Mouse (Mus musculus): ENCODE measurements around the gene Gm44805. TPM values are rescaled to one million over a fixed set of nuclear protein-coding genes. Genes with fewer than 3 reads are reported as not detected.

Gm44805 gene
- total and polyA plus RNA-seq, 2 experiments from 2014 or later = not detected

- 91% methylated on average over 4 of the region's 4 CpGs for WGBS
- peaks cover under 1% of the 10 kb centered on the region; the same call in 1 of the 2 replicates for H3K4me1 ChIP-seq (ENCODE audit: control insufficient read depth, insufficient read depth)
- H3K4me3 ChIP-seq (ENCODE audit: low read depth, low read length) = no peak overlapping the region
- TF ChIP-seq CTCF (IDR thresholded peaks at IDR 0.05; ENCODE audit: low read depth) (no peak), EP300 (IDR thresholded peaks at IDR 0.05; ENCODE audit: low read depth) (no peak)
- H3K9ac ChIP-seq (replicated peaks; ENCODE audit: low read depth, low read length) = no peak overlapping the region
- ATAC-seq (ENCODE audit: insufficient read depth, low read depth) = no peak
- no peak for DNase-seq (ENCODE audit: low spot score)
- peaks cover 94% of the 10 kb centered on the region for H3K36me3 ChIP-seq (replicated peaks; ENCODE audit: control insufficient read depth, insufficient read depth, low read length)
- no peak overlapping the region for H3K4me2 ChIP-seq (ENCODE audit: low read depth, low read length)
- H3K27ac ChIP-seq (ENCODE audit: low read depth) = no peak overlapping the region
- H3K9me3 ChIP-seq (replicated peaks; ENCODE audit: control insufficient read depth, low read length) = no peaks in the 10 kb centered on the region
- no peaks in the 10 kb centered on the region for H3K27me3 ChIP-seq (ENCODE audit: control insufficient read depth, insufficient read depth, low read length)
Measured at GRCm38 (mm10) chr7:19641223-19641622, 40.0 kb downstream of the Gm44805 start.

DNA sequence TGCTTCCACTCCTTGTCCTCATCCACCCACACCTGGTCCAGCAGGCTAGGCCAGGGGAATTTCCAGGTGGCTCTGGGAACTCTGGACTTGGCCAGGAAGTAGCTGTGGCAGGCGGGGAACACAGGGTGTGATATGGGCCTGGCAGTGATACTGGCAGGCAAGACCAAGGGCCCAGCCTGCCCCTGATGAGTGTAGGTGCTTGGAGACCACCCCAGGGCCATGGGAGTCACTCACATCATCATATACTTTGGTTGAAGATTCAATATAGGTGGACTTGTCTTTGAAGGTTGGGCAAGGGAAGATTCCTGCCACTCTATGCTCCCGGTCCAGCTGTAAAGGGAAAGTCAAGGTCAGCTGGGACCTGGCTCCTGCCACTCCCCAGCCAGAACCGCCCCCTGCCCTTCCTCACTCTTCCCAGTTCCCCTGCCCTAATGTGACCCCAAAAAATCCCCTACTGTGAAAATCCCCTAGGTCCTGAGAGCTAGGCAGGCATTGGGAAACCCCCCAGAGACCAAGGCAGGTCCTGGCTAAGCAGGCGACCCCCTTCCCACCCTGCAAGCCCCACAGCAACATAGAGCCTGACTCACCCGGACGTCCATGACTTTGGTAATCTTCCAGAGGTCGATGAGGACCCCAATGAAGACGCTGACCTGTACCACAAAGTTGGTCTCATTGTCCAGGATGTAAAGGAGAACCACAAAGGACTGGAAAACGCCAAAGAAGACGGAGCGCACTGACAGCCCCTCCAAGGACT, 46.0 kb downstream of the Gm44805 start:
- TF ChIP-seq EP300 (IDR thresholded peaks at IDR 0.05; ENCODE audit: low read depth) = no peak
- TF ChIP-seq CTCF (IDR thresholded peaks at IDR 0.05; ENCODE audit: low read depth) = no peak
- H3K36me3 ChIP-seq (replicated peaks; ENCODE audit: control insufficient read depth, insufficient read depth, low read length) = peaks cover 76% of the 10 kb centered on the region
- H3K4me2 ChIP-seq (ENCODE audit: low read depth, low read length) = no peak overlapping the region
- no peak for ATAC-seq (ENCODE audit: insufficient read depth, low read depth)
- H3K27ac ChIP-seq (ENCODE audit: low read depth) = no peak overlapping the region
- DNase-seq (ENCODE audit: low spot score) = no peak
- H3K9me3 ChIP-seq (replicated peaks; ENCODE audit: control insufficient read depth, low read length) = no peaks in the 10 kb centered on the region
- H3K4me3 ChIP-seq (ENCODE audit: low read depth, low read length) = no peak overlapping the region
- WGBS = 77% methylated on average over 11 of the region's 11 CpGs
- no peaks in the 10 kb centered on the region for H3K27me3 ChIP-seq (ENCODE audit: control insufficient read depth, insufficient read depth, low read length)
- H3K4me1 ChIP-seq (ENCODE audit: control insufficient read depth, insufficient read depth) = peaks cover 10% of the 10 kb centered on the region; the same call in 1 of the 2 replicates
- H3K9ac ChIP-seq (replicated peaks; ENCODE audit: low read depth, low read length) = no peak overlapping the region

DNA sequence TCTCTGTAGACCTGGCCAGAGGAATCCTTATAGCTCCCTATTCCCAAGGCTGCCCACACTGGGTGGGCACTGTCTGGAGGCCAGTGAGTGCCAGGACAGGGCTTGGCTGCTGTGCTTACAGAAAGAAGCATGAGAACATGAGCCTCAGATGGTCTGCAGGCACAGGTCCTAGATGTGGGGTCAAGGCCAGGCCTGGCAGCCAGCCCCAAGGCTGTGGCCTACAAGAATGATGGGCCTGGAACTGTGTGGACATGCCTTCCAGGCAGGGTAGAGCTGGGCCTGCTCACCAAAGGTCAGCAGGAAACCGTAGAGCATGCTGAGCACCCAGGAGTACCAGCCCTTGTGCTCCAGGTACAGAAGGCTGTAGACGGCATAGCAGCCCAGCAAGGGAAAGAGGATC, 46.6 kb downstream of the Gm44805 start:
- no peak overlapping the region for H3K27ac ChIP-seq (ENCODE audit: low read depth)
- TF ChIP-seq EP300 (IDR thresholded peaks at IDR 0.05; ENCODE audit: low read depth) = no peak
- TF ChIP-seq CTCF (IDR thresholded peaks at IDR 0.05; ENCODE audit: low read depth) = no peak
- H3K36me3 ChIP-seq (replicated peaks; ENCODE audit: control insufficient read depth, insufficient read depth, low read length) = peaks cover 69% of the 10 kb centered on the region
- H3K4me3 ChIP-seq (ENCODE audit: low read depth, low read length) = no peak overlapping the region
- no peak for DNase-seq (ENCODE audit: low spot score)
- H3K27me3 ChIP-seq (ENCODE audit: control insufficient read depth, insufficient read depth, low read length) = no peaks in the 10 kb centered on the region
- H3K4me1 ChIP-seq (ENCODE audit: control insufficient read depth, insufficient read depth) = peaks cover 12% of the 10 kb centered on the region; the same call in 1 of the 2 replicates
- 87% methylated on average over 2 of the region's 2 CpGs for WGBS
- no peak for ATAC-seq (ENCODE audit: insufficient read depth, low read depth)
- H3K9ac ChIP-seq (replicated peaks; ENCODE audit: low read depth, low read length) = no peak overlapping the region
- no peak overlapping the region for H3K4me2 ChIP-seq (ENCODE audit: low read depth, low read length)
- H3K9me3 ChIP-seq (replicated peaks; ENCODE audit: control insufficient read depth, low read length) = no peaks in the 10 kb centered on the region

- no peaks in the 10 kb centered on the region for H3K27me3 ChIP-seq (ENCODE audit: control insufficient read depth, insufficient read depth, low read length)
- no peak overlapping the region for H3K4me2 ChIP-seq (ENCODE audit: low read depth, low read length)
- H3K4me1 ChIP-seq (ENCODE audit: control insufficient read depth, insufficient read depth) = peaks cover 14% of the 10 kb centered on the region; the same call in 1 of the 2 replicates
- no peak for ATAC-seq (ENCODE audit: insufficient read depth, low read depth)
- H3K27ac ChIP-seq (ENCODE audit: low read depth) = no peak overlapping the region
- H3K9ac ChIP-seq (replicated peaks; ENCODE audit: low read depth, low read length) = no peak overlapping the region
- WGBS = 87% methylated on average over 15 of the region's 15 CpGs
- TF ChIP-seq EP300 (IDR thresholded peaks at IDR 0.05; ENCODE audit: low read depth) (no peak), CTCF (IDR thresholded peaks at IDR 0.05; ENCODE audit: low read depth) (no peak)
- no peaks in the 10 kb centered on the region for H3K9me3 ChIP-seq (replicated peaks; ENCODE audit: control insufficient read depth, low read length)
- H3K36me3 ChIP-seq (replicated peaks; ENCODE audit: control insufficient read depth, insufficient read depth, low read length) = peaks cover 63% of the 10 kb centered on the region
- DNase-seq (ENCODE audit: low spot score) = no peak
- no peak overlapping the region for H3K4me3 ChIP-seq (ENCODE audit: low read depth, low read length)
Measured at GRCm38 (mm10) chr7:19633855-19634254, 47.4 kb downstream of the Gm44805 start.

DNA sequence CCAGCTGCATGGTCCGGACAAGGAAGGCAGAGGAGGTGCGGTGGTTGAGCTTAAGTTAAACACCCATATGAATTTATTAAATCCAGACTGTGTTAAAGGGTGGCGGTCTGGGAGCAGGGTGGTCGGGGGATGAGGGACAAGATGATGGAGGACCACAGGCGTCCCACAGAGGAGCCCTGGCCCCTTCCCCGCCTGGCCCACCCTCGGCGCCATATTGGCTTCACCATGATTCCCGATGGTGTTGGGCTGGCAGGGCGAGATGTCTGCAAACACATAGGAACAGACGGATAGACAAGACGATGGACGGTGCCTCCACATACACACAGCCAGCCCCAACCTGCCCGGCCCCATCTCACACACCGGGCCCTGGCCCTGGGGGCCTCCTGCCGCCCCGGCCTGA, 48.0 kb downstream of the Gm44805 start:
- Histone ChIP-seq H3K27ac (ENCODE audit: low read depth) (no peak overlapping the region), H3K4me2 (ENCODE audit: low read depth, low read length) (no peak overlapping the region), H3K36me3 (replicated peaks; ENCODE audit: control insufficient read depth, insufficient read depth, low read length) (peaks cover 56% of the 10 kb centered on the region), H3K9me3 (replicated peaks; ENCODE audit: control insufficient read depth, low read length) (no peaks in the 10 kb centered on the region), H3K9ac (replicated peaks; ENCODE audit: low read depth, low read length) (no peak overlapping the region), H3K27me3 (ENCODE audit: control insufficient read depth, insufficient read depth, low read length) (no peaks in the 10 kb centered on the region), H3K4me3 (ENCODE audit: low read depth, low read length) (no peak overlapping the region), H3K4me1 (ENCODE audit: control insufficient read depth, insufficient read depth) (peaks cover 14% of the 10 kb centered on the region; the same call in 1 of the 2 replicates)
- no peak for ATAC-seq (ENCODE audit: insufficient read depth, low read depth)
- 82% methylated on average over 17 of the region's 17 CpGs for WGBS
- no peak for TF ChIP-seq CTCF (IDR thresholded peaks at IDR 0.05; ENCODE audit: low read depth)
- TF ChIP-seq EP300 (IDR thresholded peaks at IDR 0.05; ENCODE audit: low read depth) = no peak
- DNase-seq (ENCODE audit: low spot score) = no peak

- H3K9me3 ChIP-seq (replicated peaks; ENCODE audit: control insufficient read depth, low read length) = no peaks in the 10 kb centered on the region
- peaks cover 14% of the 10 kb centered on the region; the same call in 1 of the 2 replicates for H3K4me1 ChIP-seq (ENCODE audit: control insufficient read depth, insufficient read depth)
- H3K27ac ChIP-seq (ENCODE audit: low read depth) = no peak overlapping the region
- peaks cover 52% of the 10 kb centered on the region for H3K36me3 ChIP-seq (replicated peaks; ENCODE audit: control insufficient read depth, insufficient read depth, low read length)
- no peak for TF ChIP-seq CTCF (IDR thresholded peaks at IDR 0.05; ENCODE audit: low read depth)
- TF ChIP-seq EP300 (IDR thresholded peaks at IDR 0.05; ENCODE audit: low read depth) = no peak
- no peak overlapping the region for H3K9ac ChIP-seq (replicated peaks; ENCODE audit: low read depth, low read length)
- DNase-seq (ENCODE audit: low spot score) (no peak), ATAC-seq (ENCODE audit: insufficient read depth, low read depth) (no peak)
- no peak overlapping the region for H3K4me3 ChIP-seq (ENCODE audit: low read depth, low read length)
- H3K4me2 ChIP-seq (ENCODE audit: low read depth, low read length) = no peak overlapping the region
- no peaks in the 10 kb centered on the region for H3K27me3 ChIP-seq (ENCODE audit: control insufficient read depth, insufficient read depth, low read length)
Measured at GRCm38 (mm10) chr7:19632720-19633119, 48.5 kb downstream of the Gm44805 start.

Measured in heart, postnatal 0 days (tissue).